Mouse (Mus musculus): ENCODE measurements around the gene Eif2ak2. TPM values are rescaled to one million over a fixed set of nuclear protein-coding genes. Genes with fewer than 3 reads are reported as not detected.

Eif2ak2 gene
- polyA plus RNA-seq, 1 experiment from 2014 or later: 4.3 TPM

GRCm38 (mm10) chr17:78891020-78891419 is 8.6 kb upstream of the Eif2ak2 start:
- ATAC-seq (ENCODE audit: low FRiP score, low read depth): no peak
- no peak overlapping the region for H3K27ac ChIP-seq
- H3K36me3 ChIP-seq: no peaks in the 10 kb centered on the region
- no peak overlapping the region for H3K4me3 ChIP-seq
- no peaks in the 10 kb centered on the region for H3K27me3 ChIP-seq (replicated peaks)
- H3K4me2 ChIP-seq (replicated peaks): no peak overlapping the region
- no peaks in the 10 kb centered on the region for H3K4me1 ChIP-seq
- H3K9me3 ChIP-seq: no peaks in the 10 kb centered on the region
- H3K9ac ChIP-seq: no peak overlapping the region
- WGBS: 88% methylated on average over 9 of the region's 9 CpGs

- H3K4me2 ChIP-seq (replicated peaks): no peak overlapping the region
- H3K4me3 ChIP-seq: no peak overlapping the region
- no peaks in the 10 kb centered on the region for H3K4me1 ChIP-seq
- H3K9ac ChIP-seq: no peak overlapping the region
- no peaks in the 10 kb centered on the region for H3K36me3 ChIP-seq
- H3K27me3 ChIP-seq (replicated peaks): no peaks in the 10 kb centered on the region
- no peak for ATAC-seq (ENCODE audit: low FRiP score, low read depth)
- WGBS: 68% methylated on average over 3 of the region's 3 CpGs
- peaks cover 4% of the 10 kb centered on the region; the same call in 1 of the 2 replicates for H3K9me3 ChIP-seq
- no peak overlapping the region for H3K27ac ChIP-seq
These were observed 6.8 kb upstream of the Eif2ak2 start for GRCm38 (mm10) chr17:78889184-78889583.

DNA sequence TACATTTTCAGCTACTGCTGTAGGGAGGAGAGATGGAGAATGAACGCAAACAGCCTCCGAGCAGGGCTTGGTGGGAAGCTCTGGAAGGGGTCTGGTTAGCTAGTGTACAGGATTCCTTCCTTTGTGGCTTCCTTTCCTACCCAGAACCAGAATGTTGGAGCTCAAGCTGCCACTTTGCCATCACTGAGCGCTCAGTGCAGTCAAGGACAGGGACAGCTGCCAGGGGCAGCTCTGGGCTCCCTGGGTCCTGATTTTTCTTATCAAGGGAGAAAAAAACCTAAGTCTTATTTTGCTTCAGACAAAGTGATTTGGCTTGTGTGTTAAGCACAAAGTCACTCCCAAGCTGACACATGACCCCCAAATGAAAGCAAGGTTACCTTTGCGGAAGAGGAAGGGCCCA is 6.2 kb upstream of the Eif2ak2 start:
- ATAC-seq (ENCODE audit: low FRiP score, low read depth): no peak
- Histone ChIP-seq H3K4me3 (no peak overlapping the region), H3K27me3 (replicated peaks) (no peaks in the 10 kb centered on the region), H3K9me3 (peaks cover 4% of the 10 kb centered on the region; the same call in 1 of the 2 replicates), H3K4me1 (no peaks in the 10 kb centered on the region), H3K9ac (no peak overlapping the region), H3K27ac (no peak overlapping the region), H3K36me3 (no peaks in the 10 kb centered on the region), H3K4me2 (replicated peaks) (no peak overlapping the region)
- WGBS: 93% methylated on average over 4 of the region's 4 CpGs

DNA sequence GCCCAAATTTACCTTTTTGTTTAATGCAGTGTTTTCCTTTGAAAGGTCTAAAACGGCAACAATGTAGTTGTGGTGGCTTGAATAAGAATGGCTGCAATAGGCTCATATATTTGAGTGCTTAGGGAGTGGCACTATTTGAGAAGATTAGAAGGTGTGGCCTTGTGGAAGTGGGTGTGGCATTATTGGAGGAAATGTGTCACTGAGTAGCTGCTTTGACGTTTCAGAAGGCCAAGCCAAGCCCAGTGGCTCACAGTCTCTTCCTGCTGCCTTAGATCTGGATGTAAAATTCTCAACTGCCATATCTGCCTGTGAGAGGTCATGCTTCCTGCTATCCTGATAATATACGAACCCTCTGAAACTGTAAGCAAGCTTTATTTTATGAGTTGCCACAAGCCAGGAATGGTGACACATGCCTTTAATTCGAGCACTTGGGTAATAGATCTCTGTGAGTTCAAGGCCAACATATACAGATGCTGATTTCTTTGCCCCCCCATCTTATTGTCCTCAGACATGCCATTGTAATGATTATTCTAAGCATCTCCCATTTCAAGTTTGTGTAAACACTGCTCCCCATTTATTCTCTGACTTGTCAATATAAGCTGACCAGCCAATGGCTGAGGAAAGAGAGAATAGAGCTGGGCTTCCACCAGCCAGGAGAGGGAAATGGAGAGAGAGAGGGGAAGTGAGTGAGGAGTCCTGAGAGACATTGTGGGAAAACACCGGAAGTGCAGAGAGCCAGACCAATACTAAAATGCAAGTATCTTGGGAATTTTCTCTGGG is 3.1 kb upstream of the Eif2ak2 start:
- no peak overlapping the region for H3K9ac ChIP-seq
- H3K4me1 ChIP-seq: peaks cover 18% of the 10 kb centered on the region
- H3K9me3 ChIP-seq: peaks cover 4% of the 10 kb centered on the region; the same call in 1 of the 2 replicates
- no peaks in the 10 kb centered on the region for H3K36me3 ChIP-seq
- H3K27ac ChIP-seq: no peak overlapping the region
- 85% methylated on average over 5 of the region's 5 CpGs for WGBS
- H3K4me3 ChIP-seq: no peak overlapping the region
- H3K4me2 ChIP-seq (replicated peaks): no peak overlapping the region
- no peaks in the 10 kb centered on the region for H3K27me3 ChIP-seq (replicated peaks)
- no peak for ATAC-seq (ENCODE audit: low FRiP score, low read depth)

- Histone ChIP-seq H3K4me2 (replicated peaks) (no peak overlapping the region), H3K36me3 (no peaks in the 10 kb centered on the region), H3K9ac (no peak overlapping the region), H3K4me3 (no peak overlapping the region), H3K9me3 (peaks cover 4% of the 10 kb centered on the region; the same call in 1 of the 2 replicates), H3K27ac (no peak overlapping the region), H3K27me3 (replicated peaks) (no peaks in the 10 kb centered on the region), H3K4me1 (peaks cover 18% of the 10 kb centered on the region)
- ATAC-seq (ENCODE audit: low FRiP score, low read depth): no peak
- 90% methylated on average over 4 of the region's 4 CpGs for WGBS
These were observed 918 bp upstream of the Eif2ak2 start for GRCm38 (mm10) chr17:78883291-78883690.

GRCm38 (mm10) chr17:78881878-78882304 is 482 bp downstream of the Eif2ak2 start:
- ATAC-seq (ENCODE audit: low FRiP score, low read depth): peak; percentile 71
- Histone ChIP-seq H3K4me1 (peaks cover 18% of the 10 kb centered on the region), H3K27ac (no peak overlapping the region), H3K4me3 (peak overlapping the region; percentile 45), H3K27me3 (replicated peaks) (no peaks in the 10 kb centered on the region), H3K9ac (peak overlapping the region; percentile 58), H3K36me3 (no peaks in the 10 kb centered on the region), H3K9me3 (peaks cover 4% of the 10 kb centered on the region; the same call in 1 of the 2 replicates), H3K4me2 (replicated peaks) (peak overlapping the region; percentile 82)
- 9% methylated on average over 7 of the region's 7 CpGs for WGBS

DNA sequence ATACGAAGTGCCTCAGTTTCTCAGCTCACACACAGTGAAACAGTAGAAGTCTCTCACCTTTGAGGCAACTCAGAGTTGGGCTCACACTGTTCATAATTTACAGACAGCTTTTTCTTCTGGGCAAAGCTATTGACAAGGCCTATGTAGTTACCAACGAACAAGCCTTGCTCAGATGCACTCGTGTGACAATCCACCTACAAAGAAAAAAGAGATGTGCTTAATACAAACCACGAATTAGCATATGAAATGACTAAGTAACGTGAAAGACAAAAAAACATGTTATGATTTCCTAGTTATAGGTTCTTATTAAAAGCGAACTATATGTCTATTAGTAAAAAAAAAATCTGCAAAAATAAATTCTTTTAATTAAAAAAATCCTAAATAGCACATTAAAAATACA is 8.5 kb downstream of the Eif2ak2 start:
- ATAC-seq (ENCODE audit: low FRiP score, low read depth): no peak
- WGBS: 91% methylated on average over 6 of the region's 6 CpGs
- Histone ChIP-seq H3K4me1 (no peaks in the 10 kb centered on the region), H3K9me3 (no peaks in the 10 kb centered on the region), H3K9ac (no peak overlapping the region), H3K27ac (no peak overlapping the region), H3K36me3 (no peaks in the 10 kb centered on the region), H3K27me3 (replicated peaks) (no peaks in the 10 kb centered on the region), H3K4me3 (no peak overlapping the region), H3K4me2 (replicated peaks) (no peak overlapping the region)

- no peaks in the 10 kb centered on the region for H3K4me1 ChIP-seq
- H3K27me3 ChIP-seq (replicated peaks): no peaks in the 10 kb centered on the region
- H3K9ac ChIP-seq: no peak overlapping the region
- H3K4me2 ChIP-seq (replicated peaks): no peak overlapping the region
- H3K4me3 ChIP-seq: no peak overlapping the region
- ATAC-seq (ENCODE audit: low FRiP score, low read depth): no peak
- 91% methylated on average over 10 of the region's 10 CpGs for whole genome bisulfite sequencing
- H3K27ac ChIP-seq: no peak overlapping the region
- no peaks in the 10 kb centered on the region for H3K9me3 ChIP-seq
- H3K36me3 ChIP-seq: peaks cover 3% of the 10 kb centered on the region; the same call in 1 of the 2 replicates
These were observed 26.1 kb downstream of the Eif2ak2 start for GRCm38 (mm10) chr17:78856243-78856642.

DNA sequence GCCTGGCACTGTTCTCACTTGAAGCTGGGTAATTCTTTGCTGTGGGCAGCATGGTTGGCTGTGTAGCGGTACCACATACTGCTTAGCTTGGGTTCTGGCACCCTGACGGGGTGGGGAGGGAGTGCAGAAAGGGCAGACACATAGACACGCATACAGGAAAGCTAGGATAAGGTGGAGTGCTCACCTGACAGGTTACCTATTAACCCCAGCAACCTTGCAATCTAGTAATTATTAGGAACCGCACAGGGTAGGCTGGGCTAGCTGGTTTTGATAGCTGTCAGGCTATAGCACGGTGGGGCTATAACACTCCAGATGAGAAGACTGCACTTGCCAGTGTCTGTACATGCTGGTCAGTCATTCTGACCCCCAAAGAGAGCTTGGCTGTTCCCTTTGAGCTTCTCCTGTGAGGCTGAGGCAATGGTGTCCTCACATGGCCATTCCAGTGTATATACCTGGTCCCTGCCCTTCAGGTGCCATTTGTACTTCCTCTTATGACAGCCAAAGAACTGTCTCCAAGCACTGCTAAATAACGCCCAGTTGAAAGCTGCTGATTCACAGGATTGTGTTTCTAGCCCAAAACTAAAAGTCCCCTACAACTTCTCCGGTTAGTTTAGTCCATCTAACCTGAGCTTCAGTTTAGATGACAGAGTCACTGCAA is 40.0 kb downstream of the Eif2ak2 start:
- Histone ChIP-seq H3K4me3 (no peak overlapping the region), H3K9ac (no peak overlapping the region), H3K9me3 (no peaks in the 10 kb centered on the region), H3K4me1 (no peaks in the 10 kb centered on the region), H3K36me3 (peaks cover 77% of the 10 kb centered on the region), H3K27ac (no peak overlapping the region), H3K27me3 (replicated peaks) (no peaks in the 10 kb centered on the region), H3K4me2 (replicated peaks) (no peak overlapping the region)
- ATAC-seq (ENCODE audit: low FRiP score, low read depth): no peak
- WGBS: 92% methylated on average over 7 of the region's 7 CpGs

DNA sequence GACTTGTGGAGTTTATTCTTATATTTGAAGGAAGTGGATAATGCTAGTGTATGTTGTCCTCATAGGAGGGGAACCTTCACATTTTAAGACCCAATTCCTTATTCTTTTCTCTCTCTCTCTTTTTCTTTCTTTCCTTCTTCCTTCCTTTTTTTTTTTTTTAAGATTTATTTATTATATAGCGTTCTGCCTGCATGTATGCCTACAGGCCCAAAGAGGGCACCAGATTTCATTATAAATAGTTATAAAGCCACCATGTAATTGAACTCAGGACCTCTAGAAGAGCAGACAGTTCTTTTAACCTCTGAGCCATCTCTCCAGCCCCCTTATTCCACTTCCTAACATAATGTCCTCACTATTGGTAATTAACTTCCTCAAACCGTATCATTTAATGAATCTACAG is 46.3 kb downstream of the Eif2ak2 start:
- no peak for ATAC-seq (ENCODE audit: low FRiP score, low read depth)
- no peaks in the 10 kb centered on the region; the same call in 1 of the 2 replicates for H3K4me1 ChIP-seq
- peak overlapping the region; percentile 53 for H3K9ac ChIP-seq
- H3K9me3 ChIP-seq: no peaks in the 10 kb centered on the region
- WGBS: 40% methylated on average over 2 of the region's 2 CpGs
- H3K27ac ChIP-seq: no peak overlapping the region
- no peaks in the 10 kb centered on the region for H3K27me3 ChIP-seq (replicated peaks)
- peaks cover 24% of the 10 kb centered on the region for H3K36me3 ChIP-seq
- H3K4me3 ChIP-seq: peak overlapping the region; percentile 87
- H3K4me2 ChIP-seq (replicated peaks): peak overlapping the region; percentile 79

GRCm38 (mm10) chr17:78834856-78835835 is 47.2 kb downstream of the Eif2ak2 start, which contains the start of the genes Heatr5b and Gpatch11:
TSS of gene Heatr5b (minus strand) at chr17:78835364.
TSS of gene Gpatch11 (plus strand) at chr17:78835567.
- peak within 1 kb of the TSS; percentile 85 for H3K4me2 ChIP-seq (replicated peaks)
- H3K27me3 ChIP-seq (replicated peaks): no peaks in the 10 kb centered on the region
- peaks cover 21% of the 10 kb centered on the region for H3K36me3 ChIP-seq
- H3K27ac ChIP-seq: peak within 1 kb of the TSS; percentile 62; the same call in 1 of the 2 replicates
- H3K4me3 ChIP-seq: peak within 1 kb of the TSS; percentile 87
- WGBS: under 1% methylated on average over 81 of the region's 81 CpGs
- ATAC-seq (ENCODE audit: low FRiP score, low read depth): peak; percentile 99
- no peaks in the 10 kb centered on the region; the same call in 1 of the 2 replicates for H3K4me1 ChIP-seq
- no peaks in the 10 kb centered on the region for H3K9me3 ChIP-seq
- peak within 1 kb of the TSS; percentile 89 for H3K9ac ChIP-seq
